Mouse (Mus musculus): Measurements from ENCODE around the gene Itpr2.

DNA sequence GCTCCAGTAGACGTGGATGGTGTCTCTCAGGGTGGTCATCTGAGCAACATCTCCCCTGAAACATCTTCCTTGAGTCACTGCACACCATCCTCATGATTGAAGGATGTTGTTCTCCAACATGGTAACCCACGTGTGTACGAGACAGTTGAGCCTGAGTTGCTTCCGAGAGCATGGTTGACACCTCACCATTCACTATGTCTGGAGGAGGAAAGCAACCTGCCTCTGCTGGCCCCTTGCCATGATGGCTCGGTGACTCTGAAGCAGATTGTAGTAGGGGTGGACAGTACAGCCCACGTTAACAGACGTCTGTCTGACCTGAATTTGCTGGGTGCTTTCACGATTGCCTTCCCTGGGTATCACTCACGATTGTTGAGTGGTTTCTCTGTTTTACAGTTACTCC is 317.3 kb downstream of the Itpr2 start:
- TF ChIP-seq CTCF (IDR thresholded peaks at IDR 0.05; ENCODE audit: extremely low read depth, insufficient read length, insufficient replicate concordance, low read depth, low read length), result no peak
- TF ChIP-seq POLR2A (IDR thresholded peaks at IDR 0.05; ENCODE audit: low read depth, low read length), result no peak
